Mouse (Mus musculus) NIH3T3 (cell line): Measurements from ENCODE around the gene Ttc3.

Experiments used
- DNase-seq: peaks from one replicate; pipeline ENCODE4 v3.0.0-alpha.2; 2012; ENCODE audit warnings: low read depth

Gene Ttc3

GRCm38 (mm10) chr16:94358091-94358490 lies 12.3 kb upstream of the Ttc3 start:
- DNase-seq = no peak

- DNase-seq = no peak
These were observed 9.7 kb upstream of the Ttc3 start for GRCm38 (mm10) chr16:94360578-94361350.

- peak; percentile 84 for DNase-seq
These were observed 8.1 kb upstream of the Ttc3 start for GRCm38 (mm10) chr16:94362174-94362873.

GRCm38 (mm10) chr16:94363814-94364213 lies 6.6 kb upstream of the Ttc3 start:
- DNase-seq = no peak

- no peak for DNase-seq
These were observed 5.0 kb upstream of the Ttc3 start for GRCm38 (mm10) chr16:94365435-94365834.

GRCm38 (mm10) chr16:94369596-94370172 lies 734 bp upstream of the Ttc3 start:
- DNase-seq = peak; percentile 26

- DNase-seq = no peak
These were observed 490 bp downstream of the Ttc3 start for GRCm38 (mm10) chr16:94370915-94371300.

GRCm38 (mm10) chr16:94371301-94371931 lies 998 bp downstream of the Ttc3 start, which contains the start of gene Pigp:
TSS of gene Pigp (minus strand) at chr16:94371842.
- peak; percentile 73 for DNase-seq

- peak; percentile 66 for DNase-seq
These were observed 9.0 kb downstream of the Ttc3 start for GRCm38 (mm10) chr16:94379386-94379785.

GRCm38 (mm10) chr16:94383277-94383676 lies 12.9 kb downstream of the Ttc3 start:
- DNase-seq = no peak

- DNase-seq = no peak
These were observed 17.3 kb downstream of the Ttc3 start for GRCm38 (mm10) chr16:94387690-94388089.

- no peak for DNase-seq
These were observed 21.9 kb downstream of the Ttc3 start for GRCm38 (mm10) chr16:94392299-94392698.

GRCm38 (mm10) chr16:94395051-94395450 lies 24.6 kb downstream of the Ttc3 start:
- DNase-seq = no peak

GRCm38 (mm10) chr16:94396641-94397040 lies 26.2 kb downstream of the Ttc3 start:
- no peak for DNase-seq

- DNase-seq = no peak
These were observed 28.7 kb downstream of the Ttc3 start for GRCm38 (mm10) chr16:94399141-94399540.

GRCm38 (mm10) chr16:94401636-94402035 lies 31.2 kb downstream of the Ttc3 start:
- DNase-seq = no peak

- DNase-seq = peak; percentile 60
These were observed 31.8 kb downstream of the Ttc3 start for GRCm38 (mm10) chr16:94402185-94402584.

- DNase-seq = no peak
These were observed 40.9 kb downstream of the Ttc3 start for GRCm38 (mm10) chr16:94411287-94411686.

- DNase-seq = no peak
These were observed 41.8 kb downstream of the Ttc3 start for GRCm38 (mm10) chr16:94412198-94412597.

GRCm38 (mm10) chr16:94412760-94413159 lies 42.3 kb downstream of the Ttc3 start:
- no peak for DNase-seq

GRCm38 (mm10) chr16:94414151-94414550 lies 43.7 kb downstream of the Ttc3 start:
- DNase-seq = no peak

- no peak for DNase-seq
These were observed 50.1 kb downstream of the Ttc3 start for GRCm38 (mm10) chr16:94420498-94420897.

GRCm38 (mm10) chr16:94428948-94429347 lies 58.5 kb downstream of the Ttc3 start:
- DNase-seq = no peak
